ENCODE assay signal across 17 mouse cellular contexts in genomic region chr13:59547091-59547490, GRCm38 (mm10). TPM values are rescaled to one million over a fixed set of nuclear protein-coding genes. Genes with fewer than 3 reads are reported as not detected.
DNase-seq lines count a peak whose midpoint lies in the region; ATAC-seq and TF ChIP-seq lines count a peak whose summit lies in the region.
"Had no signal": no experiment of that assay in that cellular context is flagged by ENCODE, and none has a peak within 500 bp of the region (broad histone marks: within the 10 kb centered on the region; RNA-seq: fewer than 3 reads in every experiment).

No protein-coding gene starts in this region.

- peak; percentile 33 to 49; a peak in 3 of 4 replicates for ATAC-seq in hematopoietic stem cell, adult 5-6 weeks (replicated peaks in 1 of 2; ENCODE audit: insufficient read depth in 1 of 2, low FRiP score in 2 of 2, low TSS enrichment in 1 of 2, low read depth in 1 of 2, poor library complexity in 2 of 2, severe bottlenecking in 2 of 2)
- no peak for ATAC-seq in intestine, embryonic 16.5 days
- ATAC-seq: intestine, postnatal 0 days; midbrain, embryonic 16.5 days; Patski had no signal

- H3K9me3 ChIP-seq in heart, embryonic 10.5 days = no peaks in the 10 kb centered on the region
- no peaks in the 10 kb centered on the region for H3K9me3 ChIP-seq in intestine, embryonic 16.5 days (ENCODE audit: control insufficient read depth, low read length)
- H3K9me3 ChIP-seq in hindbrain, embryonic 10.5 days = no peaks in the 10 kb centered on the region
- H3K9me3 ChIP-seq: embryonic facial prominence, embryonic 10.5 days; forebrain, embryonic 10.5 days; liver, embryonic 15.5 days had no signal

- WGBS in heart, embryonic 10.5 days = 74% methylated on average over 2 of the region's 2 CpGs
- WGBS in heart, adult 2 months = 37% methylated on average over 2 of the region's 2 CpGs
- WGBS in intestine, embryonic 16.5 days = 68% methylated on average over 2 of the region's 2 CpGs
- WGBS in hindbrain, embryonic 10.5 days = 82% methylated on average over 2 of the region's 2 CpGs

- TF ChIP-seq POLR2A in heart, adult 2 months (IDR thresholded peaks at IDR 0.05; ENCODE audit: insufficient read depth, low read depth, low read length) = no peak

- TF ChIP-seq CTCF in heart, adult 2 months (IDR thresholded peaks at IDR 0.05) = no peak

- TF ChIP-seq EP300 in heart, adult 2 months (IDR thresholded peaks at IDR 0.05; ENCODE audit: insufficient read depth, low read depth, low read length) = 0 out of 2 replicates have a peak, but pooled peaks have one; percentile 63

- H3K9ac ChIP-seq in heart, adult 2 months (ENCODE audit: low read depth, low read length) = no peak overlapping the region
- no peak overlapping the region for H3K9ac ChIP-seq in intestine, embryonic 16.5 days (ENCODE audit: low read depth, low read length)
- H3K9ac ChIP-seq: liver, embryonic 15.5 days had no signal

- H3K4me3 ChIP-seq in heart, embryonic 10.5 days = no peak overlapping the region
- H3K4me3 ChIP-seq in heart, adult 2 months = no peak overlapping the region
- H3K4me3 ChIP-seq in intestine, embryonic 16.5 days (ENCODE audit: low read length) = no peak overlapping the region
- H3K4me3 ChIP-seq in hindbrain, embryonic 10.5 days = no peak overlapping the region
- H3K4me3 ChIP-seq: embryonic facial prominence, embryonic 10.5 days; forebrain, embryonic 10.5 days; liver, embryonic 15.5 days had no signal

- H3K27ac ChIP-seq in heart, embryonic 10.5 days = no peak overlapping the region
- H3K27ac ChIP-seq in heart, adult 2 months = peak overlapping the region; percentile 71
- no peak overlapping the region for H3K27ac ChIP-seq in intestine, embryonic 16.5 days (ENCODE audit: low read length)
- H3K27ac ChIP-seq in hindbrain, embryonic 10.5 days = no peak overlapping the region
- H3K27ac ChIP-seq: embryonic facial prominence, embryonic 10.5 days; forebrain, embryonic 10.5 days; liver, embryonic 15.5 days had no signal

- H3K4me1 ChIP-seq in heart, embryonic 10.5 days = peaks cover 40% of the 10 kb centered on the region
- H3K4me1 ChIP-seq in heart, adult 2 months (ENCODE audit: control insufficient read depth, insufficient read depth, low read length) = peaks cover 22% of the 10 kb centered on the region
- peaks cover 27% of the 10 kb centered on the region for H3K4me1 ChIP-seq in intestine, embryonic 16.5 days (ENCODE audit: control insufficient read depth, insufficient read depth, low read length)
- peaks cover 10% of the 10 kb centered on the region for H3K4me1 ChIP-seq in hindbrain, embryonic 10.5 days (replicated peaks)

- H3K27me3 ChIP-seq in heart, embryonic 10.5 days (ENCODE audit: insufficient read depth, poor library complexity, severe bottlenecking) = no peaks in the 10 kb centered on the region
- no peaks in the 10 kb centered on the region for H3K27me3 ChIP-seq in heart, adult 2 months (ENCODE audit: control insufficient read depth, insufficient read depth, low read length)
- no peaks in the 10 kb centered on the region for H3K27me3 ChIP-seq in intestine, embryonic 16.5 days (replicated peaks; ENCODE audit: control insufficient read depth, insufficient read depth, low read length)
- no peaks in the 10 kb centered on the region for H3K27me3 ChIP-seq in hindbrain, embryonic 10.5 days (ENCODE audit: insufficient read depth, poor library complexity, severe bottlenecking)
- H3K27me3 ChIP-seq: liver, embryonic 15.5 days; Patski had no signal

- DNase-seq in heart, adult 18-20 months = peak; percentile 70 to 80
- DNase-seq in heart, embryonic 10.5 days (ENCODE audit: low spot score) = no peak
- peak; percentile 43 to 53 for DNase-seq in heart, adult 2 months
- DNase-seq in lung, postnatal 14 days = peak; percentile 45
- no peak for DNase-seq in right cerebral cortex, adult 2 months (ENCODE audit: low spot score in 2 of 2)
- no peak for DNase-seq in hindbrain, embryonic 10.5 days (ENCODE audit: low spot score)
- DNase-seq: adrenal gland, postnatal 25 days; cerebellum, adult 18-20 months; right cerebral cortex, postnatal 4 days had no signal

- H3K4me2 ChIP-seq in intestine, embryonic 16.5 days (ENCODE audit: low read depth, low read length) = no peak overlapping the region
- H3K4me2 ChIP-seq: liver, embryonic 15.5 days had no signal

- intact Hi-C loops in heart, adult 2 months (cut with DNase I) = loop anchor here (5.0 kb wide), 1 partner anchor 75 kb away; no protein-coding TSS in a partner anchor

- peaks cover 1% of the 10 kb centered on the region; the same call in 1 of the 2 replicates for H3K79me2 ChIP-seq in heart, adult 2 months (replicated peaks; ENCODE audit: control insufficient read depth, insufficient read depth, low read length)

- H3K36me3 ChIP-seq in heart, embryonic 10.5 days = no peaks in the 10 kb centered on the region
- H3K36me3 ChIP-seq in heart, adult 2 months (ENCODE audit: control insufficient read depth, insufficient read depth, low read length) = peaks cover 12% of the 10 kb centered on the region
- no peaks in the 10 kb centered on the region for H3K36me3 ChIP-seq in intestine, embryonic 16.5 days (ENCODE audit: control insufficient read depth, insufficient read depth, low read length)
- no peaks in the 10 kb centered on the region for H3K36me3 ChIP-seq in hindbrain, embryonic 10.5 days
- H3K36me3 ChIP-seq: embryonic facial prominence, embryonic 10.5 days; forebrain, embryonic 10.5 days; liver, embryonic 15.5 days had no signal

RNA-seq across cellular contexts. Expression of gene Agtpbp1, which starts 37.9 kb away (rescaled TPM):
- 100 to 1,000 TPM; 129 to 156 TPM for total RNA-seq in heart, adult 18-20 months (2021)
- polyA plus RNA-seq in heart, embryonic 10.5 days (2016; fragmentation: Nextera tagmentation; extraction: Ambion mirVana) = 8.8 and 14.4 TPM in 2 replicates
- total RNA-seq in heart, adult 2 months (2021) = 100 to 1,000 TPM; 151 to 173 TPM
- 27.9 and 62.9 TPM in 2 replicates for polyA plus RNA-seq in heart, adult 2 months (2012; rRNA removed)
- total RNA-seq in hematopoietic stem cell, adult 5-6 weeks (2017) = 42.8 and 84.4 TPM in 2 replicates
- polyA plus RNA-seq in intestine, embryonic 16.5 days (2015; fragmentation: Nextera tagmentation; extraction: Ambion mirVana) = 10.2 and 10.7 TPM in 2 replicates
- 11.3 and 12.3 TPM in 2 replicates for polyA plus RNA-seq in hindbrain, embryonic 10.5 days (2016; fragmentation: Nextera tagmentation; extraction: Ambion mirVana)

RNA-seq across cellular contexts. Expression of gene Naa35, which starts 38.0 kb away (rescaled TPM):
- 10 to 100 TPM; 91.4 to 92.6 TPM for total RNA-seq in heart, adult 18-20 months (2021)
- polyA plus RNA-seq in heart, embryonic 10.5 days (2016; fragmentation: Nextera tagmentation; extraction: Ambion mirVana) = 78.9 and 92.6 TPM in 2 replicates
- 100 to 1,000 TPM in 1 of 2 experiments, 10 to 100 TPM in 1; 79.9 to 106 TPM for total RNA-seq in heart, adult 2 months (2021)
- 28.0 and 67.3 TPM in 2 replicates for polyA plus RNA-seq in heart, adult 2 months (2012; rRNA removed)
- 58.2 and 78.1 TPM in 2 replicates for total RNA-seq in hematopoietic stem cell, adult 5-6 weeks (2017)
- 61.2 and 67.8 TPM in 2 replicates for polyA plus RNA-seq in intestine, embryonic 16.5 days (2015; fragmentation: Nextera tagmentation; extraction: Ambion mirVana)
- polyA plus RNA-seq in hindbrain, embryonic 10.5 days (2016; fragmentation: Nextera tagmentation; extraction: Ambion mirVana) = 104 and 105 TPM in 2 replicates

Comparison
In these comparisons a context has a peak if more than half of its experiments do, and no peak if none do; other contexts are left out.
1. DNase-seq: peak in heart, adult 18-20 months (2 of 2), heart, adult 2 months (2 of 2) and lung, postnatal 14 days (single experiment); none in heart, embryonic 10.5 days (single experiment), right cerebral cortex, adult 2 months (0 of 2) and hindbrain, embryonic 10.5 days (single experiment).